Mouse (Mus musculus): ENCODE results near the gene Jund.

Jund gene

GRCm38 (mm10) chr8:70684291-70684690 lies 14.5 kb upstream of the Jund start:
- DNase-seq (ENCODE audit: low read depth, low spot score) = peak; percentile 27
- no peaks in the 10 kb centered on the region for H3K36me3 ChIP-seq (ENCODE audit: control insufficient read depth, insufficient read depth, low read length, poor library complexity, severe bottlenecking)
- H3K27me3 ChIP-seq (ENCODE audit: control insufficient read depth, insufficient read depth, low read length, poor library complexity, severe bottlenecking) = no peaks in the 10 kb centered on the region

- Histone ChIP-seq H3K27me3 (ENCODE audit: control insufficient read depth, insufficient read depth, low read length, poor library complexity, severe bottlenecking) (no peaks in the 10 kb centered on the region), H3K36me3 (ENCODE audit: control insufficient read depth, insufficient read depth, low read length, poor library complexity, severe bottlenecking) (no peaks in the 10 kb centered on the region)
- no peak for DNase-seq (ENCODE audit: low read depth, low spot score)
Observed at GRCm38 (mm10) chr8:70687576-70687975, 11.2 kb upstream of the Jund start.

- no peak for DNase-seq (ENCODE audit: low read depth, low spot score)
- Histone ChIP-seq H3K27me3 (ENCODE audit: control insufficient read depth, insufficient read depth, low read length, poor library complexity, severe bottlenecking) (no peaks in the 10 kb centered on the region), H3K36me3 (ENCODE audit: control insufficient read depth, insufficient read depth, low read length, poor library complexity, severe bottlenecking) (no peaks in the 10 kb centered on the region)
Observed at GRCm38 (mm10) chr8:70688136-70688535, 10.6 kb upstream of the Jund start.

- Histone ChIP-seq H3K36me3 (ENCODE audit: control insufficient read depth, insufficient read depth, low read length, poor library complexity, severe bottlenecking) (no peaks in the 10 kb centered on the region), H3K27me3 (ENCODE audit: control insufficient read depth, insufficient read depth, low read length, poor library complexity, severe bottlenecking) (no peaks in the 10 kb centered on the region)
- DNase-seq (ENCODE audit: low read depth, low spot score) = no peak
Observed at GRCm38 (mm10) chr8:70689892-70690390, 8.8 kb upstream of the Jund start.

GRCm38 (mm10) chr8:70691230-70691629 lies 7.5 kb upstream of the Jund start:
- H3K36me3 ChIP-seq (ENCODE audit: control insufficient read depth, insufficient read depth, low read length, poor library complexity, severe bottlenecking) = no peaks in the 10 kb centered on the region
- no peak for DNase-seq (ENCODE audit: low read depth, low spot score)
- no peaks in the 10 kb centered on the region for H3K27me3 ChIP-seq (ENCODE audit: control insufficient read depth, insufficient read depth, low read length, poor library complexity, severe bottlenecking)

DNA sequence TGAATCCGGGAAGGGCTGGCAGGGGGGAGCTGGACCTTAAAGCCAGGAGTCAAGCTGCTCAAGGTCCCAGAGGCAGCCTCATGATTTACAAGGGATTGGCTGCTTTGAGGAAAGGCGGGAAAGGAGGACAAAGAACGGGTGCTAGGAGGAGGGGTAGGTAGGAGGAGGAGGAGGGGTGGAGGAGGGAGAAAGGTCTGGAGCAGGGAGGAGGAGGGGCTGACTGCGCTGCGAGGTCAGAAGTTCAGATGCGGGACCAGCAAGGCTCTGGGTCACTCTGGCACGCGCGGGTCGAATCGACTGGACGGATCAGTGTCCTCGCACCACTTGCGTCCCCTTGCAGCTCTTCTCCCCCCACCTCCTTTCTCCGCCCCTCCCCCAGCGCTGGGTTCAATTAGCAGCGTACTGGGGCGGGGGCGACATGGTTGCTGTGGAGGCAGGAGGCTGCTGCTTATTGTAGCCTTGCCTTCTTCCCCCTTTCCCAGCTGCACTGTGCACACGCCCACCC lies 7.0 kb upstream of the Jund start:
- no peaks in the 10 kb centered on the region for H3K36me3 ChIP-seq (ENCODE audit: control insufficient read depth, insufficient read depth, low read length, poor library complexity, severe bottlenecking)
- DNase-seq (ENCODE audit: low read depth, low spot score) = no peak
- H3K27me3 ChIP-seq (ENCODE audit: control insufficient read depth, insufficient read depth, low read length, poor library complexity, severe bottlenecking) = no peaks in the 10 kb centered on the region

- DNase-seq (ENCODE audit: low read depth, low spot score) = peak; percentile 54
- H3K27me3 ChIP-seq (ENCODE audit: control insufficient read depth, insufficient read depth, low read length, poor library complexity, severe bottlenecking) = no peaks in the 10 kb centered on the region
Observed at GRCm38 (mm10) chr8:70693636-70694035, 5.1 kb upstream of the Jund start.

DNA sequence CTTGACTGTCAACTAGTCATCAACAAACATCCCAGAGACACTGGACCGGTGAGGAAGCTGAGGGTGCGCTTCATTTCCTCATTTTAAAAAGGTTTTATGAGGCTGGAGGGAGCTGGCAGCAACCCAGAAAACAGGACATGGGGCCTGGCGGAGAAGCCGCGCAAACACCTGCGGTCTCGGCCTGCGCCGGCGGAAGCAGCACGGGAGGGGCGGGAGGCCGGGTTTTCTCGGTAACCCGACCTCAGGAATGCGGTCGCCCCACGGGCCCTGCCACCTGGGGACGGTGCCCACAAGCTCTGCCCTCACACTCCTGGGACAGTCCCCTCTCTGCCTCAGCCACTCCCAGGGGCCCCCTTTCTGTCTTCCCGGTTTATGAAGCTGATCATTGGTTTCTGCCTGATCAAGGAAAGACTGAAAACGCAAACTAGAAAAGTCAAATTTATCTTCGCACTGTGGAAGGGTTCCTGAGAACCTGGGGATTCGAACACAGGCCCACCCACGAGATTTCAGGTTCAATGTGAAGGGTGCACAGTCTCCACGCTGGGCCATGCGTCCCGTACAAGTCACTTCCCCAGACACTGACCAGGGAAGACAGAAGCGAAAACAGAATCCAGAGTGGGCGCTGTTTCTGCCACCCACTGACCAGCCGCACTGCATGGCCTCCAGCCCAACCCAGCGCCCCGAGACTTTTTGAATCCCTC lies 3.3 kb upstream of the Jund start:
- H3K27me3 ChIP-seq (ENCODE audit: control insufficient read depth, insufficient read depth, low read length, poor library complexity, severe bottlenecking) = no peaks in the 10 kb centered on the region
- peak; percentile 91 for DNase-seq (ENCODE audit: low read depth, low spot score)
- H3K36me3 ChIP-seq (ENCODE audit: control insufficient read depth, insufficient read depth, low read length, poor library complexity, severe bottlenecking) = no peaks in the 10 kb centered on the region

More at GRCm38 (mm10) chr8:70693636-70694035, 5.1 kb upstream of the Jund start:
- no peaks in the 10 kb centered on the region for H3K36me3 ChIP-seq (ENCODE audit: control insufficient read depth, insufficient read depth, low read length, poor library complexity, severe bottlenecking)

GRCm38 (mm10) chr8:70696019-70696885 lies 2.5 kb upstream of the Jund start:
- Histone ChIP-seq H3K36me3 (ENCODE audit: control insufficient read depth, insufficient read depth, low read length, poor library complexity, severe bottlenecking) (peaks cover 6% of the 10 kb centered on the region), H3K27me3 (ENCODE audit: control insufficient read depth, insufficient read depth, low read length, poor library complexity, severe bottlenecking) (no peaks in the 10 kb centered on the region)
- peak; percentile 88 for DNase-seq (ENCODE audit: low read depth, low spot score)

- Histone ChIP-seq H3K27me3 (ENCODE audit: control insufficient read depth, insufficient read depth, low read length, poor library complexity, severe bottlenecking) (no peaks in the 10 kb centered on the region), H3K36me3 (ENCODE audit: control insufficient read depth, insufficient read depth, low read length, poor library complexity, severe bottlenecking) (peaks cover 8% of the 10 kb centered on the region)
- peak; percentile 22 for DNase-seq (ENCODE audit: low read depth, low spot score)
Observed at GRCm38 (mm10) chr8:70696946-70697345, 1.8 kb upstream of the Jund start.

DNA sequence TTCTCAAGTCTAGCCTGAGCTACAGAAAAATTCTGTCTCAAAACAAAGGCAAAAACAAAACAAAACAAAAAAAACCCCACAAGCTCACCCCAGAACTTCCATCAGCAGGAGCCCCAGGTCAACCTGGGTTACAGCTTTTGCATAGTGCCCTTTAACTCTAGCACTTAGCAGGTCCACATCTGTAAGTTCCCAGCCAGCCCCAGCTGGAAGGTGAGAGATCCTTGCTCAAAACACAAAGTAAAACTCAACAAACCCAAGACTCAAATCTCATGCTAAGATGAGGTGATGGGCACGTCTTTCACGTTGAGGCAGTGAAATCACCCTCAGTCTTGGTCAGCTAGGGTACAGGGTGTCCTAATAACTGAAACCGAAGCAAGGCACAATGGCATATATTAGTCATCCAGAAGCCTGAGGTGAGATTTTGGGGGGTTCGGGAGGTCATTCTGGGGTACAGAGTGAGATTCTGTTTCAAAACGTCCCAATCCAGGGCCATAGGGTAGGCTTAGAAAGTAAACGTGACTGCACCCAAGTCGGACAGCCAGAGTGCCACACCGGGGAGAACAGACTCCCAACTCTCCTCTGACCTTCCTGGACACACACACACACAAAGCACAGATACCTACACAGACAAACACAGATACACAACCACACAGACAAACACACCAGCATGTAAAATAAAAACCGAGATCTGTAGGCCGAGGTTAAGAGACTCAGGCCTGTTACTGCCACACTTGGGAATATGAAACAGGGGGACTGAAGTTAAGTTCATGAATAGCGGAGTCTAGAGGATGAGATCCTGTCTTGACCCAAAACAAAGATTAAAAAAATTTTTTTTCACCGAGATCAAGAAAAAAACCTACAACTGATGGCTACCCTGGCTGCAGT lies 1.1 kb upstream of the Jund start:
- Histone ChIP-seq H3K27me3 (ENCODE audit: control insufficient read depth, insufficient read depth, low read length, poor library complexity, severe bottlenecking) (no peaks in the 10 kb centered on the region), H3K36me3 (ENCODE audit: control insufficient read depth, insufficient read depth, low read length, poor library complexity, severe bottlenecking) (peaks cover 8% of the 10 kb centered on the region)
- no peak for DNase-seq (ENCODE audit: low read depth, low spot score)

DNA sequence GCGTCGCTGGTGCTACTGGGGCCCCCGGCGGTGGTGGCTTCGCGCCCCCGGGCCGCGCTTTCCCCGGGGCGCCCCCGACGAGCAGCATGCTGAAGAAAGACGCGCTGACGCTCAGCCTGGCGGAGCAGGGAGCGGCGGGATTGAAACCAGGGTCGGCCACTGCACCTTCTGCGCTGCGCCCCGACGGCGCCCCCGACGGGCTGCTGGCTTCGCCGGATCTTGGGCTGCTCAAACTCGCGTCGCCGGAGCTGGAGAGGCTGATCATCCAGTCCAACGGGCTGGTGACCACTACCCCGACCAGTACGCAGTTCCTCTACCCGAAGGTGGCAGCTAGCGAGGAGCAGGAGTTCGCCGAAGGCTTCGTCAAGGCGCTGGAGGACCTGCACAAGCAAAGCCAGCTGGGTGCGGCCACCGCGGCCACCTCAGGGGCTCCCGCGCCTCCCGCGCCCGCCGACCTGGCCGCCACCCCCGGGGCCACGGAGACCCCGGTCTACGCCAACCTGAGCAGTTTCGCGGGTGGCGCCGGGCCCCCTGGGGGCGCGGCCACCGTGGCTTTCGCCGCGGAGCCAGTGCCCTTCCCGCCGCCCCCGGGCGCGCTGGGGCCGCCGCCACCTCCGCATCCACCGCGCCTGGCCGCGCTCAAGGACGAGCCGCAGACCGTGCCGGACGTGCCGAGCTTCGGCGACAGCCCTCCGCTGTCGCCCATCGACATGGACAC lies 526 bp downstream of the Jund start:
- peaks cover 11% of the 10 kb centered on the region for H3K36me3 ChIP-seq (ENCODE audit: control insufficient read depth, insufficient read depth, low read length, poor library complexity, severe bottlenecking)
- no peaks in the 10 kb centered on the region for H3K27me3 ChIP-seq (ENCODE audit: control insufficient read depth, insufficient read depth, low read length, poor library complexity, severe bottlenecking)
- DNase-seq (ENCODE audit: low read depth, low spot score) = no peak

GRCm38 (mm10) chr8:70699834-70700554 lies 1.2 kb downstream of the Jund start:
- DNase-seq (ENCODE audit: low read depth, low spot score) = peak; percentile 81
- H3K27me3 ChIP-seq (ENCODE audit: control insufficient read depth, insufficient read depth, low read length, poor library complexity, severe bottlenecking) = no peaks in the 10 kb centered on the region

More at GRCm38 (mm10) chr8:70699834-70700554, 1.2 kb downstream of the Jund start:
- peaks cover 11% of the 10 kb centered on the region for H3K36me3 ChIP-seq (ENCODE audit: control insufficient read depth, insufficient read depth, low read length, poor library complexity, severe bottlenecking)

All from splenic B cell, adult 2 months (primary cell).